Mouse (Mus musculus) hindbrain, embryonic 10.5 days (tissue): ENCODE measurements at regions not wholly inside any gene's neighbourhood (a gene's known extent, or its start where the extent isn't known, plus 50 kb on each side); places are given as distances from the start of the nearest gene placed in this dataset.
A peak's percentile ranks its signal among the peaks of the same experiment; 100 is the strongest.

ENCODE experiments used
- DNase-seq: peaks from one replicate; pipeline ENCODE4 v3.0.0-alpha.2; 2017; ENCODE audit warnings: low spot score
- H3K27ac ChIP-seq: fragments of 300-500 bp; sonication (generic); 2 replicates; pipeline ENCODE4 v1.5.1; 2016; ENCODE audit warnings: mild to moderate bottlenecking, moderate library complexity
- H3K27me3 ChIP-seq: fragments of 300-500 bp; sonication (generic); 2 replicates; pipeline ENCODE4 v1.6.1; 2016; ENCODE audit warnings: mild to moderate bottlenecking; ENCODE audit not compliant: poor library complexity, insufficient read depth, severe bottlenecking
- H3K36me3 ChIP-seq: fragments of 300-500 bp; sonication (generic); 2 replicates; pipeline ENCODE4 v1.6.1; 2016; ENCODE audit warnings: mild to moderate bottlenecking, moderate library complexity
- H3K4me1 ChIP-seq: fragments of 300-500 bp; sonication (generic); replicated peaks from 2 replicates; pipeline ENCODE4 v1.6.1; 2016; ENCODE audit warnings: mild to moderate bottlenecking
- H3K4me3 ChIP-seq: fragments of 300-500 bp; sonication (generic); 2 replicates; pipeline ENCODE4 v1.5.1; 2016; ENCODE audit warnings: mild to moderate bottlenecking, moderate library complexity
- H3K9me3 ChIP-seq: fragments of 300-500 bp; sonication (generic); 2 replicates; pipeline ENCODE4 v1.6.1; 2016; ENCODE audit warnings: mild to moderate bottlenecking, moderate library complexity
- WGBS: fragments of 180-500 bp; shearing (Covaris S2); methylation state at CpG from one replicate; pipeline ENCODE4 v1.1.7; 2016; 5-methylcytosine and 5-hydroxymethylcytosine counted together

DNA sequence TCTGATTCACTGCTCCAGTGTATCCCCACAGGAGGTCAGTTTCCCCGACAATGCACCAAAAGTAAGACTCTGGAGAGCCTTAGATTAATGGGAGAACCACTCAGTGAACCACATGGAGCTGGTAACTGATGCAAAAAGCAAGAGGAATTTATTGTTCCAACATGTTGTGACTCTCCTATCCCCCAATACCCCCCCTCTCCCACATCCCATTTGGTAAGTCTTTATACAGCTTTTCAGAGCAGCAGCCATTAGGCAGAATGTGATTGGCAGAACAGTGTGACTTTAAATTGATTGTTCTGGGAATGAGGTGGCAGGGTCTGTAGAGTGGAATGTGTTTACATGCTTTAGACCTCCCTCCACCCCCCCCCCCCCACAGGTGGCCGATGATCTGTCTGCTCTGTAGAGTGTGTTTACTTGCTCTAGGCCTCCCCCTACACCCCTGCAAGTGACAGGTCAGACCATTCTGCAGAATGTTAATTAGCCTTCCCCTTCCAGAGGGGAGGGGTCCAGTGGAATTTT lies 6497.8 kb upstream of the Gm7489 start:
- Histone ChIP-seq H3K27me3 (no peaks in the 10 kb centered on the region), H3K9me3 (no peaks in the 10 kb centered on the region), H3K4me3 (no peak overlapping the region), H3K4me1 (peaks cover 5% of the 10 kb centered on the region; the same call in 1 of the 2 replicates), H3K27ac (no peak overlapping the region), H3K36me3 (no peaks in the 10 kb centered on the region)
- WGBS = 19% methylated on average over 2 of the region's 2 CpGs
- peak; percentile 11 for DNase-seq
